Comparison of ENCODE assay signal across 10 mouse cellular contexts in genomic region chrX:94012479-94013167, GRCm38 (mm10). TPM values are rescaled to one million over a fixed set of nuclear protein-coding genes. Genes with fewer than 3 reads are reported as not detected.
A peak's percentile ranks its signal among the peaks of the same experiment; 100 is the strongest.
DNase-seq lines count a peak whose midpoint lies in the region; ATAC-seq lines count a peak whose summit lies in the region.
"Had no signal": no experiment of that assay in that cellular context is flagged by ENCODE, and none has a peak within 500 bp of the region (broad histone marks: within the 10 kb centered on the region; RNA-seq: fewer than 3 reads in every experiment).

No protein-coding gene starts in this region.

- intact Hi-C loops in left cerebral cortex, postnatal 25 days (cut with DNase I): no loop called here

- no peaks in the 10 kb centered on the region for H3K36me3 ChIP-seq in forebrain, embryonic 12.5 days (replicated peaks)
- H3K36me3 ChIP-seq in hindbrain, embryonic 15.5 days: no peaks in the 10 kb centered on the region

- no peak overlapping the region for H3K4me3 ChIP-seq in forebrain, embryonic 12.5 days (replicated peaks)
- no peak overlapping the region for H3K4me3 ChIP-seq in hindbrain, embryonic 15.5 days

- 30% methylated on average over 12 of the region's 12 CpGs for WGBS in forebrain, embryonic 12.5 days
- WGBS in hindbrain, embryonic 15.5 days: 16% methylated on average over 12 of the region's 12 CpGs

- H3K4me1 ChIP-seq in forebrain, embryonic 12.5 days: no peaks in the 10 kb centered on the region; the same call in 1 of the 2 replicates
- H3K4me1 ChIP-seq in hindbrain, embryonic 15.5 days (replicated peaks): no peaks in the 10 kb centered on the region; the same call in 1 of the 2 replicates

- ATAC-seq in forebrain, embryonic 12.5 days (ENCODE audit: low FRiP score): peak; percentile 57; the same call in 1 of the 2 replicates
- no peak for ATAC-seq in hindbrain, embryonic 15.5 days (ENCODE audit: low FRiP score, low read depth)

- DNase-seq in gastrocnemius, adult 18-20 months (ENCODE audit: low spot score): peak; percentile 5
- no peak for DNase-seq in gastrocnemius, adult 8-10 months (ENCODE audit: low spot score in 2 of 2)
- DNase-seq in left cerebral cortex, postnatal 25 days (ENCODE audit: low spot score in 2 of 2): peak; percentile 5 to 8
- DNase-seq in ovary, postnatal 36 days (ENCODE audit: low spot score): peak; percentile 32
- DNase-seq in cerebellum, adult 9-11 months: no peak
- DNase-seq in cerebellum, postnatal 14 days: no peak

- H3K4me2 ChIP-seq in forebrain, embryonic 12.5 days: peak overlapping the region; percentile 38
- peak overlapping the region; percentile 29 for H3K4me2 ChIP-seq in hindbrain, embryonic 15.5 days

- no peak overlapping the region for H3K9ac ChIP-seq in forebrain, embryonic 12.5 days
- H3K9ac ChIP-seq in hindbrain, embryonic 15.5 days: no peak overlapping the region

- no peak overlapping the region for H3K27ac ChIP-seq in forebrain, embryonic 12.5 days
- no peak overlapping the region for H3K27ac ChIP-seq in hindbrain, embryonic 15.5 days (replicated peaks)

- peaks cover 63% of the 10 kb centered on the region for H3K27me3 ChIP-seq in forebrain, embryonic 12.5 days
- H3K27me3 ChIP-seq in hindbrain, embryonic 15.5 days: peaks cover 9% of the 10 kb centered on the region; the same call in 1 of the 2 replicates

- no peaks in the 10 kb centered on the region for H3K9me3 ChIP-seq in forebrain, embryonic 12.5 days
- no peaks in the 10 kb centered on the region for H3K9me3 ChIP-seq in hindbrain, embryonic 15.5 days

RNA-seq across cellular contexts. Expression of gene AU015836, which starts 44.2 kb away (rescaled TPM):
- total RNA-seq in gastrocnemius, adult 18-20 months (2021): not detected
- total RNA-seq in gastrocnemius, adult 8-10 months (2022): not detected
- polyA plus RNA-seq in forebrain, embryonic 12.5 days (2016; fragmentation: Nextera tagmentation; extraction: Ambion mirVana): not detected in 2 replicates
- not detected in 2 replicates for polyA plus RNA-seq in hindbrain, embryonic 15.5 days (2015; fragmentation: Nextera tagmentation; extraction: Ambion mirVana)
- total RNA-seq in left cerebral cortex, postnatal 25 days (2021): not detected
- total RNA-seq: liver, adult 2 months had no signal
- polyA plus RNA-seq: C2C12; liver, adult 2 months had no signal

Comparison
In these comparisons a context has a peak if more than half of its experiments do, and no peak if none do; other contexts are left out.
1. DNase-seq: peak in gastrocnemius, adult 18-20 months (single experiment), left cerebral cortex, postnatal 25 days (2 of 2) and ovary, postnatal 36 days (single experiment); none in gastrocnemius, adult 8-10 months (0 of 2), cerebellum, adult 9-11 months (single experiment) and cerebellum, postnatal 14 days (0 of 2).